Mouse (Mus musculus) E14TG2a.4 (cell line): ENCODE results near the gene Il16.

Experiments
- CTCF ChIP-seq: conservative IDR thresholded peaks from 2 replicates; pipeline ENCODE4 v1.5.1; 2014; ENCODE audit warnings: low read length
- POU5F1 ChIP-seq: IDR thresholded peaks from 2 replicates; pipeline ENCODE4 v1.6.1; 2014; ENCODE audit warnings: low read length, borderline replicate concordance

DNA sequence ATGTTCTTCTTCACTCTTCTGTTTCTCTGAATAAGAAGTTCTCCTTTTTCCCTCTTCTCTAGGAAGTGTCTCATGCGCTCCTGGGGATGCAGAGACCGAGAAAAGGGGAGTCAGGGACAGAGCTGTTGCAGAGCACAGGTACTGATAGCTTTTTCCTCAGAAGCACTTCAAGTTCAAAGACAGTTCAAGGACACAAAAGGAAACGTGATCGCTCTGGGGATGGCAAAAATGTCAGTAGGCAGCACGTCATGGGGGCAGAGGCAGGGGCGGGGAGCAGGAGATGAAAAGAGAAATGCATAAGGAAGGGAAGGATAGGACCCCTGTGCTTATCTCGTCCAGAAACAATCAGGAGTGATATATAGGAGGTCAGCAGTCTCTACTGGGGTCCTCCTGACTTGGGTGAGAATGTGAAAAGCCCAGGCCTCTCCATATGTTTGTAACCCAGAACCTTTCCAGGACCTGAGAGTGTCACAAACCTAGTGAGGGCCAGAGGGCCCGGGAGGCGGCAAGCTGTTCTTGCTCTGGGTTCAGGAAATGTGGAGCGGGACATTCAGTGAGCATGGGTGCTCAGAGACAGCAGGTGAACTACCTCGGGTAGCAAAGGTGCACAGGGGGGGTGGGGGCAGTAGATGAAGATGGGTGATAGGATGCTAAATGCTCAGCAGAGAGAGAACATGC, 48.6 kb upstream of the Il16 start:
- TF ChIP-seq CTCF (no peak), POU5F1 (no peak)
